Mouse (Mus musculus): ENCODE measurements around the gene Kremen1.

- TF ChIP-seq CTCF (IDR thresholded peaks at IDR 0.05; ENCODE audit: low read depth, low read length) (no peak), POLR2A (IDR thresholded peaks at IDR 0.05; ENCODE audit: insufficient read depth, low read length) (no peak), EP300 (IDR thresholded peaks at IDR 0.05; ENCODE audit: insufficient read depth, low read depth, low read length) (no peak)
These were observed 3.3 kb downstream of the Kremen1 start for GRCm38 (mm10) chr11:5258036-5258435.

Measured in ES-Bruce4 (cell line).